Mouse (Mus musculus): Measurements from ENCODE around the gene Usp24. TPM values are rescaled to one million over a fixed set of nuclear protein-coding genes. Genes with fewer than 3 reads are reported as not detected.
A peak's percentile ranks its signal among the peaks of the same experiment; 100 is the strongest.

Gene Usp24
- total and polyA plus RNA-seq, 3 experiments: 13.0 to 25.7 (median 13.9) TPM

DNA sequence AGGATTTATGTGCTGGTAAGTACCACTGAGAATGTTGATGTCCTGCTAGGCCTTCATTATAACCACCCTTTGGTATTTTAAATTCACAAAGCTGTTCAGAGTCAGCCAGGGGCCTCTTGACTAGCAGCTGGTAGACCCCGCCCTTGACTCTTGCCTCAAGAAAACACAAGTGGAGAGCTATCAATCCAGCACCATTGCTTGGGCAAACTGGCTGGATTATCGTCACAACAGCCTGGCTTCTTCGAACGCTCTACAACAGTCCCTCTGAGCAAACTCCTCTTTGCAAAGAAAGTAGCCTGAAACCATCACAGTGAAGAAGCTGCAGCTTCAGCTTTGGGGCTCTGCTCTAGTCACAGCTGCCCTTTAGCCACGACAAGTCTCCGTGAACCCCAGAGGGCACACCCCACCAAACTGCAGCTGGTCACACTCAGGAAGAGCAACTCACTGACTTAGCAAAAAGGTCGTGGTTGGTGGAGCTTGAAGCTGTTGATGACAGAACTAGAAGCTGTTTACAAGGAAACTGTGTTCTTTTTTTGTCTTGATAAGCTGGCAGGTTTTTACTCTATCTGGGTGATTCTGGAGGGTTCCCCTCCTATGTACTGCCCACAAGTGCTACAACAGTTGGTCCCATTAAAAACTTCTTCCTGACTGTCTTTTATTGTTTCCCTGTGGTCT lies 19.5 kb upstream of the Usp24 start:
- Histone ChIP-seq H3K36me3 (replicated peaks in 1 of 2; ENCODE audit: control insufficient read depth in 1 of 2, insufficient read depth in 1 of 2, low read length in 1 of 2) (no peaks in the 10 kb centered on the region), H3K27me3 (replicated peaks) (no peaks in the 10 kb centered on the region), H3K4me1 (ENCODE audit: control insufficient read depth in 1 of 2, insufficient read depth in 2 of 2) (peaks cover 0 to 14% of the 10 kb centered on the region in 2 experiments; a peak in 2 of 4 replicates), H3K79me2 (replicated peaks; ENCODE audit: control insufficient read depth, extremely low read depth, insufficient read depth, poor library complexity, severe bottlenecking) (no peaks in the 10 kb centered on the region), H3K9ac (ENCODE audit: insufficient read depth, low read depth) (no peak overlapping the region), H3K4me2 (ENCODE audit: insufficient read depth, low read depth, poor library complexity, severe bottlenecking) (no peak overlapping the region), H3K4me3 (replicated peaks in 1 of 3; ENCODE audit: low read depth in 2 of 3, low read length in 2 of 3, poor library complexity in 1 of 3) (no peak overlapping the region), H3K9me3 (replicated peaks; ENCODE audit: low read length) (no peaks in the 10 kb centered on the region), H3K27ac (ENCODE audit: insufficient read depth, low read depth) (no peak overlapping the region)
- DNase-seq (ENCODE audit: extremely low read depth): no peak
- dilution Hi-C loops (cut with MboI; ENCODE audit: extremely low pct_ligation_motif_present, extremely low pct_unique_long_range_greater_than_20kb, low sequenced_read_pairs): no loop called here
- in situ Hi-C loops (cut with MboI; ENCODE audit: low pct_ligation_motif_present, low pct_unique_long_range_greater_than_20kb, low sequenced_read_pairs): no loop called here
- TF ChIP-seq NELFE (IDR thresholded peaks at IDR 0.05; ENCODE audit: low read depth, low read length) (no peak), ZKSCAN1 (IDR thresholded peaks at IDR 0.05; ENCODE audit: borderline replicate concordance, low read depth, low read length) (no peak), USF1 (IDR thresholded peaks at IDR 0.05; ENCODE audit: low read depth, low read length) (no peak), RCOR1 (conservative IDR thresholded peaks at IDR 0.05; ENCODE audit: low read depth, low read length) (no peak), CTCF (conservative IDR thresholded peaks at IDR 0.05 in 1 of 2, IDR thresholded peaks at IDR 0.05 in 1 of 2; ENCODE audit: low read depth in 2 of 2, low read length in 2 of 2) (no peak), JUN (IDR thresholded peaks at IDR 0.05; ENCODE audit: insufficient read depth, low read depth, low read length) (no peak), MXI1 (IDR thresholded peaks at IDR 0.05; ENCODE audit: low read depth, low read length) (no peak), ELF1 (IDR thresholded peaks at IDR 0.05; ENCODE audit: low read depth, low read length) (no peak), USF2 (conservative IDR thresholded peaks at IDR 0.05; ENCODE audit: low read depth, low read length) (no peak), E2F4 (IDR thresholded peaks at IDR 0.05; ENCODE audit: insufficient replicate concordance, low read depth, low read length) (no peak), IRF4 (IDR thresholded peaks at IDR 0.05; ENCODE audit: low read depth, low read length) (no peak), CHD1 (IDR thresholded peaks at IDR 0.05; ENCODE audit: low read depth, low read length) (no peak), UBTF (IDR thresholded peaks at IDR 0.05; ENCODE audit: low read depth, low read length) (no peak), SIN3A (IDR thresholded peaks at IDR 0.05; ENCODE audit: low read length) (no peak), HCFC1 (IDR thresholded peaks at IDR 0.05; ENCODE audit: low read depth, low read length) (no peak)

DNA sequence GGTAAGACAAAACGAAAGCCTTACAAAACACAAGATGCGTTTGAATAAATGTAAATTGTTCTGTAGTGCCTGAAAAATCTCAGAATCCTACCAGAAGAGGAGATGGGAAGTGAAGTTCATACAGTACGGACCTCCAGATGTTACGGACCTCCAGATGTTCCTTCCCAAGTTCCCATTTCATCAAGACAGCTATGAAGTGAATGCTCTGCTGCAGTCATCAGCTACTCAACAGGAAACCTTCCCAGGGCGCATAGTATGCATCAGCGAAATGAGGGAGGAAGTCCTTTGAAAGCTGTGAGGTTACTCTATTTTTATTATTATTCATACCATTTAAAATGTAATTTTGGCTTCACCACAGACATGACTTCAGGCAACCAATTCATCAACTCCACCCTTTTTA lies 14.7 kb upstream of the Usp24 start:
- peaks cover 0 to 13% of the 10 kb centered on the region in 2 experiments; a peak in 2 of 4 replicates for H3K4me1 ChIP-seq (ENCODE audit: control insufficient read depth in 1 of 2, insufficient read depth in 2 of 2)
- H3K79me2 ChIP-seq (replicated peaks; ENCODE audit: control insufficient read depth, extremely low read depth, insufficient read depth, poor library complexity, severe bottlenecking): no peaks in the 10 kb centered on the region
- H3K4me2 ChIP-seq (ENCODE audit: insufficient read depth, low read depth, poor library complexity, severe bottlenecking): peak overlapping the region; percentile 64
- H3K4me3 ChIP-seq (replicated peaks in 1 of 3; ENCODE audit: low read depth in 2 of 3, low read length in 2 of 3, poor library complexity in 1 of 3): no peak overlapping the region
- H3K9ac ChIP-seq (ENCODE audit: insufficient read depth, low read depth): no peak overlapping the region
- TF ChIP-seq MAZ (IDR thresholded peaks at IDR 0.05; ENCODE audit: low read depth, low read length) (no peak), RAD21 (IDR thresholded peaks at IDR 0.05; ENCODE audit: low read depth, low read length) (no peak), SMC3 (IDR thresholded peaks at IDR 0.05; ENCODE audit: low read depth, low read length) (no peak), CHD1 (IDR thresholded peaks at IDR 0.05; ENCODE audit: low read depth, low read length) (no peak), ZC3H11A (IDR thresholded peaks at IDR 0.05; ENCODE audit: low read depth, low read length) (no peak), EP300 (IDR thresholded peaks at IDR 0.05; ENCODE audit: low read length) (no peak), CTCF (conservative IDR thresholded peaks at IDR 0.05 in 1 of 2, IDR thresholded peaks at IDR 0.05 in 1 of 2; ENCODE audit: low read depth in 2 of 2, low read length in 2 of 2) (no peak), USF2 (conservative IDR thresholded peaks at IDR 0.05; ENCODE audit: low read depth, low read length) (no peak), CHD2 (IDR thresholded peaks at IDR 0.05; ENCODE audit: low read length) (no peak), E2F4 (IDR thresholded peaks at IDR 0.05; ENCODE audit: insufficient replicate concordance, low read depth, low read length) (no peak), NRF1 (IDR thresholded peaks at IDR 0.05; ENCODE audit: low read depth, low read length) (no peak), MEF2A (IDR thresholded peaks at IDR 0.05; ENCODE audit: borderline replicate concordance, low read depth, low read length) (no peak), KAT2A (IDR thresholded peaks at IDR 0.05; ENCODE audit: insufficient replicate concordance, low read length) (no peak), HCFC1 (IDR thresholded peaks at IDR 0.05; ENCODE audit: low read depth, low read length) (no peak), TBP (conservative IDR thresholded peaks at IDR 0.05; ENCODE audit: low read depth, low read length) (no peak), BHLHE40 (IDR thresholded peaks at IDR 0.05; ENCODE audit: low read depth, low read length) (no peak)
- no peaks in the 10 kb centered on the region for H3K27me3 ChIP-seq (replicated peaks)
- DNase-seq (ENCODE audit: extremely low read depth): no peak
- in situ Hi-C loops (cut with MboI; ENCODE audit: low pct_ligation_motif_present, low pct_unique_long_range_greater_than_20kb, low sequenced_read_pairs): no loop called here
- H3K36me3 ChIP-seq (replicated peaks in 1 of 2; ENCODE audit: control insufficient read depth in 1 of 2, insufficient read depth in 1 of 2, low read length in 1 of 2): no peaks in the 10 kb centered on the region
- no peaks in the 10 kb centered on the region for H3K9me3 ChIP-seq (replicated peaks; ENCODE audit: low read length)
- dilution Hi-C loops (cut with MboI; ENCODE audit: extremely low pct_ligation_motif_present, extremely low pct_unique_long_range_greater_than_20kb, low sequenced_read_pairs): no loop called here
- H3K27ac ChIP-seq (ENCODE audit: insufficient read depth, low read depth): no peak overlapping the region
